Mouse (Mus musculus) A20 (cell line): Measurements from ENCODE around the gene Rassf6.

ENCODE experiments used
- DNase-seq: peaks from one replicate; pipeline ENCODE4 v3.0.0-alpha.2; 2011; ENCODE audit warnings: low read depth, low spot score

The Rassf6 gene

GRCm38 (mm10) chr5:90568338-90568737 is 72.1 kb downstream of the Rassf6 start:
- DNase-seq = no peak

GRCm38 (mm10) chr5:90567788-90568187 is 72.7 kb downstream of the Rassf6 start:
- DNase-seq = no peak

- DNase-seq = no peak
Observed at GRCm38 (mm10) chr5:90565205-90565604, 75.3 kb downstream of the Rassf6 start.

- DNase-seq = no peak
Observed at GRCm38 (mm10) chr5:90564161-90564560, 76.3 kb downstream of the Rassf6 start.

GRCm38 (mm10) chr5:90562880-90563279 is 77.6 kb downstream of the Rassf6 start:
- no peak for DNase-seq

- DNase-seq = no peak
Observed at GRCm38 (mm10) chr5:90561721-90562275, 78.7 kb downstream of the Rassf6 start.

- no peak for DNase-seq
Observed at GRCm38 (mm10) chr5:90560743-90561142, 79.7 kb downstream of the Rassf6 start, which contains the start of gene 5830473C10Rik. 5830473C10Rik (plus strand) TSS chr5:90561107.

GRCm38 (mm10) chr5:90556052-90556451 is 84.4 kb downstream of the Rassf6 start:
- DNase-seq = no peak
